Mouse (Mus musculus) megakaryocyte, embryonic 14.5 days (primary cell): ENCODE measurements around the gene Cd247.

Experiments used
- FLI1 ChIP-seq: IDR thresholded peaks from 2 replicates; pipeline ENCODE4 v1.6.1; 2012; ENCODE audit warnings: low read length, inconsistent platforms, mixed read lengths
- GATA1 ChIP-seq: IDR thresholded peaks from 3 replicates; pipeline ENCODE4 v1.6.1; 2012; ENCODE audit warnings: mixed read lengths, low read length, inconsistent platforms, borderline replicate concordance

DNA sequence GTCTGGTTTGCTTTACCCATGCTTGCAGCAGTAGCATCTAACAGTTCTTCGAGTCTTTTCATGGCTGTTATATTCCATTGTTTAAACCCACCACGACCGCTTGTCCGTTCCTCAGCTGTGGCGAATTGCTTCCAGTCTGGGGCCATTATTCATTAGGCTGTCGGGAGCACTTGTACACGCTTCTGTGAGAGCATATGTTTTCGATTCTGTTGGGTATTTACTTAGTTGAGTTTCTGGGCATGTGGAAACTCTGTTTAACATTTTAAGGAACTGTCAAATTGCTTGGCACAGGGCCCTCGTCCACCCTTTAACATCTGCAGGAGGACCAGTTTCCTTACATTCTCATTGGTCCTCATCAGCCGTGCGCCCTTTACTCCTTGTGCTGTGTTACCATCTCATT, 2.2 kb upstream of the Cd247 start:
- TF ChIP-seq GATA1: no peak
- no peak for TF ChIP-seq FLI1
